Mouse (Mus musculus) forebrain, embryonic 13.5 days (tissue): ENCODE data around the gene Prkar2a. TPM values are rescaled to one million over a fixed set of nuclear protein-coding genes. Genes with fewer than 3 reads are reported as not detected.

Source experiments
- ATAC-seq: fragments of 200-750 bp; cut with Nextera tagmentation; 2 replicates; pipeline ENCODE4 v1.8.0; 2017
- H3K27ac ChIP-seq: fragments of 300-500 bp; sonication (generic); 2 replicates; pipeline ENCODE4 v1.5.1; 2015; ENCODE audit warnings: inconsistent platforms, mild to moderate bottlenecking, moderate library complexity
- H3K27me3 ChIP-seq: fragments of 300-500 bp; sonication (generic); 2 replicates; pipeline ENCODE4 v1.6.1; 2015; ENCODE audit warnings: mild to moderate bottlenecking, inconsistent platforms
- H3K36me3 ChIP-seq: fragments of 300-500 bp; sonication (generic); 2 replicates; pipeline ENCODE4 v1.6.1; 2015; ENCODE audit warnings: mild to moderate bottlenecking, inconsistent platforms; ENCODE audit not compliant: poor library complexity, severe bottlenecking
- H3K4me1 ChIP-seq: fragments of 300-500 bp; sonication (generic); 2 replicates; pipeline ENCODE4 v1.6.1; 2015; ENCODE audit warnings: inconsistent platforms
- H3K4me2 ChIP-seq: fragments of 300-500 bp; sonication (generic); 2 replicates; pipeline ENCODE4 v1.6.1; 2015; ENCODE audit warnings: inconsistent platforms, mild to moderate bottlenecking, moderate library complexity
- H3K4me3 ChIP-seq: fragments of 300-500 bp; sonication (generic); 2 replicates; pipeline ENCODE4 v1.5.1; 2015; ENCODE audit warnings: mild to moderate bottlenecking, inconsistent platforms
- H3K9ac ChIP-seq: fragments of 300-500 bp; sonication (generic); 2 replicates; pipeline ENCODE4 v1.6.1; 2015; ENCODE audit warnings: mild to moderate bottlenecking, inconsistent platforms
- H3K9me3 ChIP-seq: fragments of 300-500 bp; sonication (generic); replicated peaks from 2 replicates; pipeline ENCODE4 v1.6.1; 2016; ENCODE audit warnings: inconsistent platforms
- WGBS: fragments of 180-500 bp; shearing (Covaris S2); methylation state at CpG from one replicate; pipeline ENCODE4 v1.1.7; 2015; 5-methylcytosine and 5-hydroxymethylcytosine counted together
- polyA plus RNA-seq: library from polyadenylated mRNA; unstranded; fragments of >200 nt; fragmentation: Nextera tagmentation; extraction: Ambion mirVana; gene quantifications from 2 replicates; pipeline ENCODE4 v1.2.1, GENCODE M21; 2015

The Prkar2a gene
- polyA plus RNA-seq, 1 experiment from 2014 or later, result 34.2 TPM

GRCm38 (mm10) chr9:108759121-108759520, 70.0 kb downstream of the Prkar2a start:
- Histone ChIP-seq H3K9ac (no peak overlapping the region), H3K4me2 (no peak overlapping the region), H3K4me1 (no peaks in the 10 kb centered on the region), H3K36me3 (no peaks in the 10 kb centered on the region), H3K27me3 (no peaks in the 10 kb centered on the region), H3K9me3 (0 out of 2 replicates have a peak, but pooled peaks cover 3% of the 10 kb centered on the region), H3K27ac (no peak overlapping the region), H3K4me3 (no peak overlapping the region)
- WGBS, result 97% methylated on average over 20 of the region's 20 CpGs
- ATAC-seq, result no peak

GRCm38 (mm10) chr9:108759805-108760204, 70.7 kb downstream of the Prkar2a start:
- H3K4me2 ChIP-seq, result no peak overlapping the region
- H3K36me3 ChIP-seq, result no peaks in the 10 kb centered on the region
- no peak overlapping the region for H3K9ac ChIP-seq
- H3K4me3 ChIP-seq, result no peak overlapping the region
- 0 out of 2 replicates have a peak, but pooled peaks cover 3% of the 10 kb centered on the region for H3K9me3 ChIP-seq
- no peak for ATAC-seq
- H3K27me3 ChIP-seq, result no peaks in the 10 kb centered on the region
- WGBS, result 60% methylated on average over 2 of the region's 2 CpGs
- H3K27ac ChIP-seq, result no peak overlapping the region
- no peaks in the 10 kb centered on the region for H3K4me1 ChIP-seq

- Histone ChIP-seq H3K9me3 (0 out of 2 replicates have a peak, but pooled peaks cover 3% of the 10 kb centered on the region), H3K4me2 (no peak overlapping the region), H3K4me1 (no peaks in the 10 kb centered on the region), H3K4me3 (no peak overlapping the region), H3K27ac (no peak overlapping the region), H3K27me3 (no peaks in the 10 kb centered on the region), H3K9ac (no peak overlapping the region), H3K36me3 (no peaks in the 10 kb centered on the region)
- ATAC-seq, result no peak
Observed at GRCm38 (mm10) chr9:108761561-108761960, 72.4 kb downstream of the Prkar2a start.

- no peak overlapping the region for H3K4me2 ChIP-seq
- H3K36me3 ChIP-seq, result no peaks in the 10 kb centered on the region
- H3K27me3 ChIP-seq, result no peaks in the 10 kb centered on the region
- 83% methylated on average over 10 of the region's 10 CpGs for WGBS
- no peak for ATAC-seq
- H3K9ac ChIP-seq, result no peak overlapping the region
- no peaks in the 10 kb centered on the region for H3K9me3 ChIP-seq
- H3K4me1 ChIP-seq, result no peaks in the 10 kb centered on the region
- no peak overlapping the region for H3K27ac ChIP-seq
- no peak overlapping the region for H3K4me3 ChIP-seq
Observed at GRCm38 (mm10) chr9:108764971-108765370, 75.9 kb downstream of the Prkar2a start.

GRCm38 (mm10) chr9:108776614-108777013, 87.5 kb downstream of the Prkar2a start:
- WGBS, result 86% methylated on average over 4 of the region's 4 CpGs
- Histone ChIP-seq H3K4me3 (no peak overlapping the region), H3K36me3 (no peaks in the 10 kb centered on the region), H3K9ac (no peak overlapping the region), H3K4me2 (no peak overlapping the region), H3K27ac (no peak overlapping the region), H3K4me1 (0 out of 2 replicates have a peak, but pooled peaks cover 4% of the 10 kb centered on the region), H3K9me3 (no peaks in the 10 kb centered on the region), H3K27me3 (no peaks in the 10 kb centered on the region)
- no peak for ATAC-seq

- H3K9me3 ChIP-seq, result no peaks in the 10 kb centered on the region
- H3K4me2 ChIP-seq, result no peak overlapping the region
- no peaks in the 10 kb centered on the region for H3K27me3 ChIP-seq
- WGBS, result 88% methylated on average over 4 of the region's 4 CpGs
- 0 out of 2 replicates have a peak, but pooled peaks cover 4% of the 10 kb centered on the region for H3K4me1 ChIP-seq
- no peaks in the 10 kb centered on the region for H3K36me3 ChIP-seq
- no peak for ATAC-seq
- no peak overlapping the region for H3K27ac ChIP-seq
- no peak overlapping the region for H3K4me3 ChIP-seq
- no peak overlapping the region for H3K9ac ChIP-seq
Observed at GRCm38 (mm10) chr9:108777276-108777675, 88.2 kb downstream of the Prkar2a start.

GRCm38 (mm10) chr9:108780959-108781358, 91.8 kb downstream of the Prkar2a start:
- 60% methylated on average over 5 of the region's 5 CpGs for WGBS
- H3K9me3 ChIP-seq, result no peaks in the 10 kb centered on the region
- no peak overlapping the region for H3K4me2 ChIP-seq
- no peak overlapping the region for H3K9ac ChIP-seq
- ATAC-seq, result no peak
- H3K4me3 ChIP-seq, result no peak overlapping the region
- H3K27me3 ChIP-seq, result no peaks in the 10 kb centered on the region
- no peaks in the 10 kb centered on the region for H3K36me3 ChIP-seq
- H3K27ac ChIP-seq, result no peak overlapping the region
- peaks cover 20% of the 10 kb centered on the region for H3K4me1 ChIP-seq

- H3K9me3 ChIP-seq, result no peaks in the 10 kb centered on the region
- no peak overlapping the region for H3K4me2 ChIP-seq
- 79% methylated on average over 4 of the region's 4 CpGs for WGBS
- no peak for ATAC-seq
- H3K4me1 ChIP-seq, result peaks cover 29% of the 10 kb centered on the region
- H3K4me3 ChIP-seq, result no peak overlapping the region
- H3K27me3 ChIP-seq, result no peaks in the 10 kb centered on the region
- no peak overlapping the region for H3K27ac ChIP-seq
- H3K36me3 ChIP-seq, result 0 out of 2 replicates have a peak, but pooled peaks cover 1% of the 10 kb centered on the region
- 0 out of 2 replicates have a peak overlapping the region, but pooled peaks have one; percentile 19 for H3K9ac ChIP-seq
Observed at GRCm38 (mm10) chr9:108781891-108782290, 92.8 kb downstream of the Prkar2a start.

GRCm38 (mm10) chr9:108782836-108783547, 93.9 kb downstream of the Prkar2a start:
- peak; percentile 46; the same call in 1 of the 2 replicates for ATAC-seq

GRCm38 (mm10) chr9:108783548-108784463, 94.7 kb downstream of the Prkar2a start, which contains the start of gene Ip6k2:
Ip6k2 (plus strand) TSS chr9:108783796.
- peak within 1 kb of the TSS; percentile 96 for H3K27ac ChIP-seq
- 0 out of 2 replicates have a peak, but pooled peaks cover 5% of the 10 kb centered on the region for H3K36me3 ChIP-seq
- peak within 1 kb of the TSS; percentile 86 for H3K4me2 ChIP-seq
- peak; percentile 98 for ATAC-seq
- H3K4me3 ChIP-seq, result peak within 1 kb of the TSS; percentile 91
- H3K27me3 ChIP-seq, result no peaks in the 10 kb centered on the region
- H3K9me3 ChIP-seq, result no peaks in the 10 kb centered on the region
- peaks cover 49% of the 10 kb centered on the region for H3K4me1 ChIP-seq
- peak within 1 kb of the TSS; percentile 97 for H3K9ac ChIP-seq
- 1% methylated on average over 55 of the region's 56 CpGs for WGBS

More at GRCm38 (mm10) chr9:108782836-108783547, 93.9 kb downstream of the Prkar2a start:
- WGBS, result 11% methylated on average over 9 of the region's 9 CpGs
- Histone ChIP-seq H3K27ac (peak overlapping the region; percentile 96), H3K36me3 (0 out of 2 replicates have a peak, but pooled peaks cover 5% of the 10 kb centered on the region), H3K4me3 (peak overlapping the region; percentile 91), H3K4me1 (peaks cover 40% of the 10 kb centered on the region), H3K9ac (peak overlapping the region; percentile 97), H3K4me2 (peak overlapping the region; percentile 86), H3K27me3 (no peaks in the 10 kb centered on the region), H3K9me3 (no peaks in the 10 kb centered on the region)

GRCm38 (mm10) chr9:108785416-108785815, 96.3 kb downstream of the Prkar2a start:
- Histone ChIP-seq H3K27ac (peak overlapping the region; percentile 51; the same call in 1 of the 2 replicates), H3K4me3 (peak overlapping the region; percentile 91), H3K36me3 (peaks cover 5% of the 10 kb centered on the region; the same call in 1 of the 2 replicates), H3K27me3 (no peaks in the 10 kb centered on the region), H3K4me1 (peaks cover 59% of the 10 kb centered on the region), H3K9ac (peak overlapping the region; percentile 97), H3K9me3 (no peaks in the 10 kb centered on the region), H3K4me2 (peak overlapping the region; percentile 86)
- no peak for ATAC-seq

- 94% methylated on average over 1 of the region's 1 CpGs for WGBS
- no peaks in the 10 kb centered on the region for H3K27me3 ChIP-seq
- H3K27ac ChIP-seq, result no peak overlapping the region
- peaks cover 5% of the 10 kb centered on the region; the same call in 1 of the 2 replicates for H3K36me3 ChIP-seq
- peak overlapping the region; percentile 86 for H3K4me2 ChIP-seq
- H3K4me3 ChIP-seq, result peak overlapping the region; percentile 91
- 0 out of 2 replicates have a peak overlapping the region, but pooled peaks have one; percentile 97 for H3K9ac ChIP-seq
- no peak for ATAC-seq
- H3K9me3 ChIP-seq, result no peaks in the 10 kb centered on the region
- H3K4me1 ChIP-seq, result peaks cover 67% of the 10 kb centered on the region
Observed at GRCm38 (mm10) chr9:108786494-108786893, 97.4 kb downstream of the Prkar2a start.
